Mouse (Mus musculus): ENCODE measurements around the gene C1ql4.

DNA sequence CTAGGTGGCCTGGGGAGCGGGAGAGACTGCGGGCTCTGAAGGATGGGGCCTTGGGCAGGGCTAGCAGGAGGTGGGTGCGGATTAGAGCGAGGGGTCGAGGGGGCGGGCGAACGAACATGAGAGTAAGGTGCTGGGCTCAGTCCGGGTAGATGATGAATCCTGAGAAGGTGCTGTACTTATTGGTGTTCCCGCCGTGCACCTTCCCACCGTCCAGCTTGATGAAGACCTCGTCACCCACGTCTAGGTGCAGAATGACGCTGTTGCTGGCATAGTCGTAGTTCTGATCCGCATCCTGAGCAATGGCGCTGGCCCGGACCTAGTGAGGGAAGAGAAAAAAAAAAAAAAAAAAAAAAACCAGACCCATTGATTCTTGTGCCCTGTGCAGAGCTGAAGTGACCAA is 3.0 kb downstream of the C1ql4 start:
- TF ChIP-seq TCF12 (IDR thresholded peaks at IDR 0.05; ENCODE audit: insufficient read depth, poor library complexity, severe bottlenecking) (no peak), POLR2A (IDR thresholded peaks at IDR 0.05; ENCODE audit: insufficient read length, low read depth) (no peak), MAX (IDR thresholded peaks at IDR 0.05; ENCODE audit: low read depth) (no peak), MYOG (IDR thresholded peaks at IDR 0.05; ENCODE audit: control insufficient read depth in 1 of 3, insufficient read depth in 1 of 3, insufficient read length in 2 of 3, low read depth in 2 of 3) (no peak)

Data from myocyte (in vitro differentiated cells).